Mouse (Mus musculus): ENCODE measurements around the gene Ccdc9.

DNA sequence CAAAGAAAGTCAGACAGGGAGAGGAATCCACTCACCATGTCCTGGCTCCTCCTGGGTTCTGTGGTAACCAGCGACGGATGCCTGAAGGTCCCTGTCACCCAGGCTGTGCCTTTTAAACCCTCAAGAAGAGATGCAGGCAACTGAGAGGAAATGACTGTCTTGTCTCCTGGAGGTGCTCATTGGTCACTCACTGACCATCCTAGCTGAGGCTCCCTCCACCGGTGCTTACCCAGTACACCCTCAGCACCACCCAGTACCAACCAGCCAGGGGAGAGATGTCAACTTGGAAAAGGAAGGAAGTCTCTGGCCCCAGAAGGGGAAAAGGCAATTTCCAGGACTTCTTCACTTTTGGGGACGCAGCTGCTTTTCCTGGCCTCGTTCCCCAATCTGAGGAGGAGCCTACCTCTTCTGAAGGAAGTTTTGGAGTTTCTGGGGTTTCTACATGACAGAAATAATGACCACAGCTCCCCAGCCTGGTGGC lies 27.4 kb downstream of the Ccdc9 start, which contains the start of gene C5ar1:
- no peak for TF ChIP-seq POLR2A (IDR thresholded peaks at IDR 0.05; ENCODE audit: low read depth, low read length)
- no peak for TF ChIP-seq CTCF (conservative IDR thresholded peaks at IDR 0.05; ENCODE audit: insufficient read depth, insufficient read length, low read depth, low read length)
